Mouse (Mus musculus) spleen, adult 12 weeks (tissue): ENCODE data around the gene Mapkap1.

Source experiments
- DNase-seq: peaks from one replicate; pipeline ENCODE4 v3.0.0; 2022; ENCODE audit warnings: low spot score

Mapkap1 gene

DNA sequence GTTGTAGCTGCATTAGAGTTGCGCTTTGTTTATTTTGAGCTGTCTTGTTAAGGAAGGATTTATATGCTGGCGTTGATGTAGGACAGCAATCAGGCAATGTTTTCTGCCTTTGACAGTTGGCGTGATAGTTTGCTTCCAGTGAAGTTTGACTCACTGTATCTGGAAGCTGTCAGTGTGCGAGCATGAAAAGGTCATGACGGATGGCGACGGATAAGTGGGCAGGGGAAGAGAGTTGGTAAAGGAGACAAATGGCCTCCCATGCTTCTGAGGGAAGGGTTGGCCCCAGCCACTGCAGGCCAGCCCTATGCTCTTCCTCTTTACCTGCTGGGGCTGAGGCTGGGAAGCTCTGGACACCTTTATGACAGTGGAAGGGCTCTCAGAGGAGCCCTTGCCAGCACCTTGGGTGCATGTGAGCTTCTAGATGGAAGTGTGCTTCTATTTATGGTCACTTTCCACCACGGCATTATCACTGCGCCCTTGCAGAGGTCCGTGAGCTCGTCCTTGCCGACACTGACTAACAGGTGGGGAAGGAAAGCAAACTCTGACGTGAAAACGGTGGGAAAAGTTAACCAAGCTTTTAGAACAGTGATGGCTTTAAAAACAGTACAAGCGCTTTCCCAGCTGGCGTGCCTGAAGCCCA, 185.3 kb downstream of the Mapkap1 start:
- no peak for DNase-seq

DNA sequence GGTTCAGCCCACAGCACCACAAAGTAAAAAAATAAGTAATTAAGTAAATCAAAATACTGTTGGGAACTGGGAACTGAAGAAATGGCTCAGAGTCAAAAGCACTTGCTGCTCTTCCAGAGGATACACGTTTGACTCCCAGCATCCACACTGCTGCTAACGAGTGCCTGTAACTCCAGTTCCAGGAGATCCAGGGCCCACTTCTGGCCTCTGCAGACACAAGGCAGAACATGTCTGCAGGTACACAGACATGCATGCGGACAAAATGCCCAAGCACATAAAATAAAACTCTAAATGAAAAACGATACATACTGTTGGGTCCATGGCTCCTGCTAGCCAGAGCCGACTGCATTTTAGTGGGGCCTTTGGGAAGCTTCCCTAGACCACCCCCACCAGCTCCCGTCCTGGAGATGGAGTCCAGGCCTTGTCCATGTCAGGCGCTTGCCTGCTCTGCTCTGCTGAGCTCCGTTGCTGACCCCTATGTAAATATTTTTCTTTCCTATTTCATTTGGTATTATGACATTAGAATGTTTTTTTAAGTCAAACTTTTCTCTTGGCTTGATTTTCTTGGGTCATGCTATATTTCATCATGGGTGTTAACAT, 185.9 kb downstream of the Mapkap1 start:
- DNase-seq, result no peak

DNA sequence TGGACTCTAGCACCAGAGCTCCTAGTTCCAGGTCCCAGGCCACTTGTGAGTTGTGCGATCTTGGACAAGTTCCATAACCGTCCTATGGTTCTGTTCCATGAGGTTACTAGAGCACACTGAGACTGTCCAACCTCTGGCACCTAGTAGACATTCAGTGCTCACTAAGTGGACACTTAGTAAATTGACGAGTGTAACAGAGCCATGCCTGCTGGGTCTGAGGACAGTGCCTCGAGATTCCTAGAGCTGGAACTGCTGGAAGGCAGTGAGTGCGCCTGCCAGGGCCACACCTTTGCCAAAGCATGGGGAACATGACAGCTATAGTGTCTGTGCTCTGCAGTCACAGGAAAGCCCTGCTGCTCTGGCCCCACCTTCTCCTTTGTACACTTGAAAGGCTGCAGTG, 187.4 kb downstream of the Mapkap1 start:
- no peak for DNase-seq

DNA sequence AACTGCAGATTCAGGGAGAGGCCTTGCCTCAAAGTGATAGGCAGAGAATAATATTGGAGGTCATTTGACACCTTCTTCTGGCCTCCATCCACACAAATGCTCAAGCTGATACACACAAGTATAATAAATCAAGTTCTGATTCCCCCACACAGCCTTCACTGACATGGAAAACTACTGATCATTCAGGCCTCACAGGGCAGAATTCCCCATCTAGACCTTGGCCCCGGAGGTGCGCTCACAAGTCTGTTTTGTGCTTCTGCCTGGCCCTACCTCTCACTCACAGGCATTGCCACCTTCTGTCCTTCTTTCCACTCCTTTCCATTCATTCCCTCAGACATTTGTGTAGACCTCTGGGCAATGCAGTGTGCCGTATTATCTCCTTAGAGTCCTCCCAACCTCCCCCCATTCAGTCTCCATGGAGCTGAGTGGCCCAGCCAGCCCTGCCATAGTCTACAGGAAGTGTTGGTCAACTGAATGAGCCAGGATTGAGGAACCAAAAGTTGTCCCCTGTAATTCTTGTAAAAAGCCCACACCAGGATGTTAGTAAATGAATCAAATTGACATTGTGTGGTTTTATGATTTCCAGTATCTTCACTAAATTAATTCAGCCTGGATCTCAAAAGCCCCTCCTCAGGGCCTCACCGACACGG, 193.2 kb downstream of the Mapkap1 start:
- DNase-seq, result no peak

DNA sequence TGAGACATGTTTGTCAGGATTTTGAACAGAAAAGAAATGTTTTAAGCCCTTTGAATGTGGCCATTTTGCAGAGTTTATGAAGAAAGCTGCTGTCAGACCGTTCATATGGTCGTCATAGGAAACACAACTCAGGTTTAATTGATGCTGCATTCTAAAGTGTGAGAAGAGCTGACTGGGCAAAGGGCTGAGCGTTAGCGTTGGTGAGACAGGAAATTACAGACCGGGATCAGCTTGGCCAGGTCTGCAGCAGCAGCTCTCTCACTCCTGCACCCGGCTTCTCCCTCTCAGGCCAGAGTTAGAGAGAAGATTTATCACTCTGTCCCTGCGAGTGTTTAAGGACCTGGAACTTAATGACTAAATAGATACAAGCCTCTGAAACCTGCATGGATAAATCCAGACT, 194.2 kb downstream of the Mapkap1 start:
- no peak for DNase-seq

DNA sequence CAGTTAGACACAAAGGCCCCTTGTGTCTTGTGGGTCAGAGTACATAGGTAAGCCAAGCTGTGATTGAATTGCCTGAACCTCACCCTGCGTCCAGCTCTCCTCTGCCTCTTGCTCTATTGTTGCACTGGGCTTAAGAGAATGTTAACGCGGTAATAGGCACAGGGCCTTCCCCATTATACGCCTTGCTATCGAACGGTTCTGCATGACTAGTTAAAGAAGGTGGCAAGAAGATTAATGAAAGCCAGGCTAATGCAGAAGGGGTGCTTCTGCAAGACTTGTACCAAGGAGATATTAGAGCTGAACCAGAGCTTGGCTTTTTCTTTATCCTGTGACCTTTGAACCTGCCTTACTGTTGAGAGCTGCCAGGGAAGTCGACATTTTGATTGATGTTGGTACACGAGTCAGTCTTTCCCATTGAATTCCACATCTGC, 195.6 kb downstream of the Mapkap1 start:
- DNase-seq, result no peak

DNA sequence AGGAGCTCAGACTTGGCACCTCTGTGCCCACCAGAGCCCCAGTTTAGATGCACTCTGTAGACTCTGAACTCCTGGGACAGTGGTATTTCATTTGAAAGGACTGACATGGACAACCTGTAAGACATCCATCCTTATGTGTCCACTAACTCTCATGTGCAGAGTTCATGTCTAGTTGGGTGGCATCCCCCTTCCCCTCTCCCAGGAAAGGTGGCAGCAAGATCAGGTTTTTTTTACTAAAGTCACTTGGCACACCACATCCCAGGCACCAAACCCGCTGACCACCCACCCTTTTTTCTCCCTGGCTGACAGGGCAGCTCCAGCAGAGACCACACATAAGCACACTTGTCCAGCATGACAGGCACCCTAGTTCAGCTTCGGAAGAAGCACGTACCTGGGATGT, 196.3 kb downstream of the Mapkap1 start:
- no peak for DNase-seq

DNA sequence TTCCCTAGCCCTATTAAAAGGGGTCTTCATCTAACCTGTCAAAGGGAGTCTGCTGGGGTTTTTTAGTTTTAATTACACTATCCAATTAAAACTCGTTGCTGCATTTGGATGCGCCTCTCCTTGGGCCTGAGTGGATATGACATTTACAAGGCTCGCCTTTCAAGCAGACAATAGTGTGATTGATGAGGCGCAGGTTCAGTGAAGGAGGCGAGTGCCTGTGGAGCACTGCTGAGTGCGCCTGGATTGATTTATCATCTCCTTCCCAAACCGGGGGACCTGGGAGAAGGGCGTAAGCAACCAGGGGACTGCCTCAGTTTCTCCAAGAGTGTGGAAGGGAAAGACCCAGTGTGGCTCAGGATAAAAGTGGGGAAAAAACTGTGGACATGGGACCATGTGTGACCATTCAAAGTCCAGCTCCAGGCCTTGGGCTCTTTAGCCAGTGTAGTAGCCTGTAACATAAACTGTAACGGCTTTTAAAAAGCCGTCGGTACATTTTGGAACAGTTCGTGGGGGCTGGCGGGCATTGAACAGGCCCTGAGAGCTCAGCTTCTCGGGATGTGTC, 197.2 kb downstream of the Mapkap1 start:
- DNase-seq, result no peak

DNA sequence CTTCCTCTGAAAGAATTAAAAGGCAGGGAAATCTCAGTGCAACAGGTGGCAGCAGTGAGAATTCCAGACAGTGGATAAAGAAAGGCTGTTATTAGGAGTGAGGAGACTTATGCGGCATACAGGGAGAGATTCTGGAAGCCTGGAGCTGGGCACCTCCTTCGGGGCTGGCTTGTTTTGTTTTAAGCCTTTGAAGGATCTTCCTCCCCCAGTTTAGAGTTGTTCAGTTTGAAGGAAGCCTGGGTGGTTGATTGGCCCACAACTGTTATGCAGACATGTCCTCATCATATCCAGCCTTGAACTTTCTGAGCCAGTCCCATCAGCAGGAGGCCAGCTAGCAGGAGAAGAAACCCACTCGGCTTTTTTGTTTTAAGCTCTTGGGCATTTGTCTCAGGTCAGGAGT, 198.5 kb downstream of the Mapkap1 start:
- no peak for DNase-seq

DNA sequence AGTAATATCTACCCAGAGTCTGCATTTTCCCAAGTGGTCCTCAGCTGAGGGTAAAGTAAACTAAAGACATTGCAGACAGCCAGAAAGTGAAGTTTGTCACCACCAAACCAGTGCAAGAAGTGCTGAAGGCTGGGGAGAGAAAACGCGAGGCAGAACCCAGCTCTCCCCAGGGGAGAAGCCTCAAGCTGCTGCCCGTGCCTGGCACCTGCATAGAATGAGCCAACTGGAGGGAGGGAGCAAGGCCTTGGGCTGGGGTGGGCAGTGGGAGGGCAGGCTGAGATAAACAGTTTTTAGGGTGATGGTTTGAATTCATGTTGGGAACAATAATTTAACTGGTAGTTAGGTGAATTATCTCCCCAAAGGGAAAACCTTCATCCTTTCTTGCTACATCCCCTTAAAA, 202.3 kb downstream of the Mapkap1 start:
- DNase-seq, result no peak

DNA sequence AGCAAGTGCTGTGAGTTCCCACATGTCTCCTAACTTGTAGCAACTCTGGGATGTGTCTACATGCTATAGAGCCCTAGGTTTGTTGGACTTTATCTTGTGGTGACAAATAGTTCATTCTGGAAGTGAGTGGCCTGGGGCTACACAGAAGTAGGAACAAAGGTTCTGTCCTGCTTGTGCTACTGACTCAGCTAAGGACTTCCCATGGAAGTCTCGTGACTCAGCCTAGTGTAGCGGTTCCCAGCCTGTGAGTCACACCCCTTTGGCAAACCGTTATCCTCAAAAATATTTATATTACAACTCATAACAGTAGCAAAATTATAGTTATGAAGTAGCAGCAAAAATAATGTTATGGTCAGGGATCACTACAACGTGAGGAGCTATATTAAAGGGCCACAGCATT, 202.9 kb downstream of the Mapkap1 start:
- no peak for DNase-seq

DNA sequence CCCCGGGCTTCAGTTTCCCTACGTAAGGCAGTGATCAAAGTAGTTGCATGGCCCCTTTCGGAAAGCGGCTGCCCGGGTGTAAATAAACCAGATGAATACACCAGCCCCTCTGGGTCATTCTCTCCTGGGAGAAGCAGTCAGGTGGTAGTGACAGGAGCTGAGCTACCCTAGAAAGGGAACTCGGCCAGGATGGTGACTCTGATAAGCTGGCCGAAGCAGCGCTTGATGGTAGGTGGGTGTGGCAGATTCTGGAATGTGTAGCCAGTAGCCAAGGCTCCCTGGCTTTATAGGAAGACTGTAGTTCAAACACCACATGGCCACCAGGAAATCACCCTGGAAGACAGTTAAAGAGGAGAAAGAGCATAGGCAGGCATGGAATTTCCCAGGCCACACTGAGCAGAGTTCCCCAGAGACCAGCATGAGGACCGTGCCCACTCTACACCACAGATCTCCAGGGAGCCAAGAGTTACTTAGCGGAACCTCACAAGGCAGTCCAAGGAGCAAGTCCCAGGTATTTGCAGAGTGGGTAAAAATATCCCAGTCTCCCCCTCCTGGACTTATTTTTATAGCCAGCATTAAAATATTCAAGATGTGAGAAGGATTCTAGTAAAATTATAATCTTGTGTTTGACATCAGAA, 214.3 kb downstream of the Mapkap1 start:
- DNase-seq, result no peak

DNA sequence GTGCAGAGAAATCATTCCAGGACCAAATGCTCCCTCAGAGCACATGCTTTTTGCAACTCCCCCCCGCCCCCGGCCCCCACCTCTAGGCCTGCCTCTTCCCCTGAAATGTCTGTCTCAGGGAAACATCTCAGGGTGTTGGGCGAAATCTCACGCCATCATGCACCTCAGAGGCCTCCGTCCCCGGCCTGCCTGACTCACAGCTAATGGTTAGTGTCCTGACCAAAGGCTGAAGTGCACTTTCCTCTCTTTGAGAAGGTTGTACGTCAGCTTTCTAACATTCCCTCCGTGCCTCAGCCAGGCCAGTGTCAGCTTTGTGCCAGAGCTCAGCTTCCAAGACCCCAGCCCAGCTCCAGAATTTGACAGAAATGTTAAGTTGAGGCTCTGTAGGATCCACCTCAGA, 214.9 kb downstream of the Mapkap1 start:
- DNase-seq, result no peak

DNA sequence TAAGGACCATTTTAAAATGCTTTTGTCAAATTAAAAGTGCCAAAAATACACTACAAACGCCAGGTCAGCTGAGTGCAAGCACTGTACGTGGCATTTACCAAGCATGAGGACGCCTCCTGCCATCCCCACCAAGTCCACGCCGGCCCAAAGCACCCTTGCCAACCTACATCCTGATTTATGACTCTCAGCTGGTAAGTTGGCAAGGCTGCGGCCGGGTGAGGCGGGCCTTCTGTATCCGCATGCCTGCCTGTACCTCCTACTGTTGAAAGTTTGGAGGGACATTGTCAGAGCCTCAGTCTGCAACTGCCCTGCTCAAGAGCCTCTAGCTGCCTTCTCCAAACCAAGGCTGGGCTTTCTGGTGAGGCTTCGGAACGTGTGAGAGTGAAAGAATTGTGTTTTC, 215.9 kb downstream of the Mapkap1 start:
- DNase-seq, result no peak

DNA sequence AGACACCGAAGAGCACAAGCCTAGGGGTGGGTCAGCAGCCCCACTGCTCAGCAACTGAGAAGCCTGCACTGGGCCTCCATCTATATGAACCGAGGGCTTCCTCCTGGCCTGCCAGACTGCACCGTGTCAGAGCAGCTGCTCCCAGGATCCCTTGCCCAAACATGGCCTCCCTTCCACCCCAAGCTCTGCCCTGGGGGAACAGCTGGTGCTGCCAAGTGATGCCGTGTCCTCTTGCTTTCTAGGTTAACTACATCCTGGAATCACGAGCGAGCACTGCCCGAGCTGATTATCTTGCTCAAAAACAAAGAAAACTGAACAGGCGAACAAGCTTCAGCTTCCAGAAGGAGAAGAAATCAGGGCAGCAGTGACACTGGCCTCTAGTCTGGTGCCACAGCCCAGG, 216.6 kb downstream of the Mapkap1 start:
- DNase-seq, result no peak

DNA sequence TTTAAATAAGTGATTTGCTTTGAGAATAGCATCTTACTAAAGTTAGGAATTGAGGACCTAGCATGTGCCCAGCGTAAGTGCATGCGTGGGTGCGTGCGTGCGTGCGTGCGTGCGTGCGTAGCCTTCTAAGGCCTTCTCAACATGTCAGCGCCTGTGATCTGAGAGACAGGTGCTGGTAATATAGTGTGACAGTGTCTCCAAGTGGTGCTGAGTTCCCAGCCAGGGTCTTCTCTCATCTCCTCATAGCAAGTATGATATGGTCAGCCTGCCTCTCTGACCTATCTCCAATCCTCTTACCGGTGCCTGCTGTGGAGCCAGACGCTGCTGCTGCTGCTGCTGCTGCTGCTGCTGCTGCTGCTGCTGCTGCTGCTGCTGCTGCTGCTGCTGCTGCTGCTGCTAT, 217.5 kb downstream of the Mapkap1 start:
- no peak for DNase-seq

DNA sequence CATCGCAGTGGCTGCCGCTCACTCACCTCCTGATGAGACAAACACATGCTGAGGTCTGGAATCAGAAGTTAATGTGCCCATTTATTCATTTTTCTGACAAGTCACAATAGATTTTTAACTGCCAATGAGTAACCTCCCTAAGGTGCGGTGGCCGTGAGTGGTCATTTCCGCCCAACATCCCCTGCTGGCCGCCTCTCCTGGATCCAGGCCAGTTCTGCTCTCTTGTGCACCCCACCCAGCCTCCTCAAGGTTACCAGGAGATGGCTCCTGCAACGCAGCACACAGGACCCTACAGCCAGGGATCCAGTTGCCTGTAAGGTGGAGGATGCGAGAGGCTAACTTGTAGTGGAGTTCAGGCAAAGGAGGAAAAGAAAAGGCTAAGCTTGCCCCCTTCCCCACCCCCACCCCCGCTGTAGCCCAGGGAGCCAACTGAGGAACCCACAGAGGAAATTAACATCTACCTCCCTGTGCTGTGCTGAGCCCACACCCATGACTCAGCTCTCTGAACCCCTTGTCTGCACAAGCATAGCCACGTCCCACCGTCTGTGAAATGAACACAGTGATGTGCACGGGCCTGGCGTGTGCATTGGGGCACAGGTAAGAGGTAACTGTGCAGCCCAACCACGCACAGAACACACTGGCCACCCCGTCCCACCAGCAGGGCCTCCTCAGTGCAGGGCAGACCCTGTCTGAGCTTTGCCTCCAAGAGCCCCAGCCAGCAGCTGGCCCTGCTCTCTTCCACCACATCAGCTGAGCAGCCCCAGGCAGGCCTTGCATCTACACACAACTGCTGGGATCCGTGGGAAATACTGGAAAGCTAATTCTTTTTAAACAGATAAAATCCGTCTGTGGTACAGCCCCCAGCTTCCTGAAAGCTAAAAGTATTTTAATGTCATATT, 221.0 kb downstream of the Mapkap1 start:
- DNase-seq, result no peak

DNA sequence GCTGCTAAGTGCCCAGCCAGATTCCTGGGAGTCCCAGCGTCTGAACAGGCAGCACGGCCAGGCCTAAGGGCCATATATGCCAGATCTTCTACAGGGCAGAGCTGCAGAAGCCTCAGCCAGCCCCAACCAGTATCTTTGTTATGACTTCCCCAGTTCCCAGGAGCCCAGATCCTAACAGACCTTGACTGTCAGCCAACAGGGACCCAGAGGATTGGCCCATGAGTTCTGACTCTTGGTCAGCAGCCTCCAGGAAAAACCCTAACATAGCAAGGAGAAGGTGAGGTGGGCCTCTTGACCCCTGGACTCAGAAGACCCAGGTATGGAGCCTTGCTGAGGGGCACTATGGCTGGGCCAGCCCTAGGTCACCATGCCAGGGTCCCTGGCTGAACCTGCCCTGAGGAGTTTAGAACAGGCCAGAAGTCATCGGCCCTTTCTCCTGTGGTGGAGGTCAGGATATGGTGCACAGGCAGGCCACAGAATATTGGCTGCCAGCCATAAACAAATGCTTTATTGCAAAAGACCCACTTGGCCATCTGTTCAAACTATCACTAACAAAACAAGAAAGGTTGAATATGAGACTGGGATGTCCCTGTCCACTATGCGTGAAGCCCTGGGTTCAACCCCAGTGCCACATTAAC, 222.5 kb downstream of the Mapkap1 start:
- no peak for DNase-seq

DNA sequence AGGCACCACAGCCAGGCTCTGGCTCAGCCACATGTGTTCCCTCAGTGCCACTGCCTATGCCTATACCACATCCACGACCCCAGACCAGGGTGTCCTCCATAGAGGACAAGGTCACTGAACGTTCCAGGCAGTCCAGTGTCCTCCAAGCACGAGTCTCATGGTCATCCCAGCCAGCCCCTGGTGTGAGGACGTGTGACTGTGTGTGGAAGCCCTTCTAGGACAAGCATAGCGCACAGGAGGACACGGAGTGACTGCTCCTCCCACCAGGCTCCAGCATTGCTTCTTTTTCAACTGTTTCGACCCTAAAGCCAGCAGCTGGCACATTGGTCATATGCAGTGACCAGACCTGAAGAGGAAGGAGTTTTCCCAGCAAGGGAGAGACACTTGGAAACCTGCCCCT, 223.2 kb downstream of the Mapkap1 start:
- no peak for DNase-seq

DNA sequence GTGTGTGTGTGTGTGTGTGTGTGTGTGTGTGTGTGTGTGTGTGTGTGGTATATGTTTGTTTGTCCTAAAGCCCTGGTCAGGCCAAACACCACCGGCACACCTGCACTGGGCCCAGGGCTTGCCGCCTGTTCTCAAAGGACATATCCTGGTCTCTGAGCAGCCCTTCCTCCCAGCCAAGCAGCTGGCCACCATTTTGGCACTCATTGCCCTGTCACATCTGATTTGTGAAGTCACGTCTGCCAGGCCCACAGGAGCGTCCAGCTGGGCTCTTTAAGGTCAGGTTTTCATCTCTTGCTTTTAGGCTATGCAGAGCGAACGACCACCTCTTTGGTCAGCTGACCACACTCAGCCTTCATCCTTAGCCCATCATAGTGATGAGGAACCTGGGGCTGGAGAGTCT, 223.9 kb downstream of the Mapkap1 start:
- DNase-seq, result no peak

DNA sequence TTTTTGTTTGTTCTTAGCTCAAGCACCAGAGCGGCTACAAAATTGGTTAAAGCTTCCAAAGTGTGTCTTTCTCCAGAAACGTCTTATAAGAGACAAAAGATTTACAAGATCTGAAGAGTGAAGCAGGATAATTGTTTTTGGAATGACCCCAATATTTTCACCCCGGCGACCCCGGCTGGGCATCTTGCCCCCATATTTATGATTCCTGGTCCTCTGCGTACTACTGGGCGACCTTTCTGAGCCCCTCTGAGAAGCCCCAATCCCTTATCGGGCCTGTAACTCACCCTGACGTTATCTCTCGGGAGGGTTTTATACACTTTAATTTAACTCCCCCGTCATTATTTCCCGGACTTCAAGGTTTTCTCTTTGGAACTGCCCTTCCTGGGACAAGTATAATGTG, 225.5 kb downstream of the Mapkap1 start:
- no peak for DNase-seq
